Mouse (Mus musculus): ENCODE results near the gene Rasal1. TPM values are rescaled to one million over a fixed set of nuclear protein-coding genes. Genes with fewer than 3 reads are reported as not detected.

Gene Rasal1
- polyA plus RNA-seq, 1 experiment from 2014 or later = 0.07 TPM

DNA sequence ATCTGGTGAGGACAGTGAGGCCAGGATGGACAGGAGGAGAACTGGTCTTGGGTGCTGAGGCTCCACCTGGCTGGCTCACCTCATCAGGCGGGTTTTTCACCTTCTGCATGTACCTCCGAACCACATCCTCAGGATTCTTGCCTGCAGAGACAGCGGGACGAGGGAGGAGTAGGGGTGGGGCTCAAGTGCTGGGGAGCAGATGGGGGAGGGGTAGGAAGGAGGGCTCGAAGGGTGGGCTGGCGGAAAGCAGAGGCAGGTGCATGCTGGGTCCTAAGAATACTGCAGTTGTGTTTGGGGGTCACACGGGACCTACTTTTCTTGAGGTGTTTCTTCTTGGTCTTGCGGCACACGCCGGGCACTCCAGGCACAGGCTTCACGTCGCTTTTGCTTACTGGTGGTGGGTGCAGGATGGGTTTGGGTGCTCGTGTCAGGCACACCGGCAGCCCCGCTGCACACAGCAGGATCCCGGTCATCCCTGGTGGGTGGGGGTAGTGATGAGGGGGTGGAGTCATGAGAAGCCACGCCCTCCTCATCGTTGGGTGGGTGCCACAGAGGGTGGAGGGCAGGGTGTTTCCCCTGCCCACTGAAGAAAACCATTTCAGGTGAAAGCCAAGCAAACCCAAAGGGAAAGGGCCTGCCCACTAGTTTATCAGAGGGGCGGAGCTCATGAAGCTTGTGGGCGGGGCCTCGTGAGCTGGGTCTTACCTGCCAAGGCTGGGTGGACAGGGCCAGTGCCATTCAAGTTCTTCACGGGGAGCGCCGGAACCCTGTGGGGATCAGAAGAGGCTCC, 34.6 kb downstream of the Rasal1 start:
- no peaks in the 10 kb centered on the region for H3K4me1 ChIP-seq (replicated peaks)
- no peak overlapping the region for H3K27ac ChIP-seq (replicated peaks)
- H3K27me3 ChIP-seq = peaks cover 81% of the 10 kb centered on the region
- H3K9me3 ChIP-seq (replicated peaks) = no peaks in the 10 kb centered on the region
- no peak overlapping the region for H3K4me3 ChIP-seq (replicated peaks)
- H3K9ac ChIP-seq = no peak overlapping the region
- H3K36me3 ChIP-seq (replicated peaks) = no peaks in the 10 kb centered on the region
- WGBS (ENCODE audit: insufficient replicate concordance) = 13% methylated on average over 24 of the region's 24 CpGs
- no peak; the same call in 1 of the 2 replicates for ATAC-seq (ENCODE audit: insufficient read depth)
- H3K4me2 ChIP-seq = no peak overlapping the region

DNA sequence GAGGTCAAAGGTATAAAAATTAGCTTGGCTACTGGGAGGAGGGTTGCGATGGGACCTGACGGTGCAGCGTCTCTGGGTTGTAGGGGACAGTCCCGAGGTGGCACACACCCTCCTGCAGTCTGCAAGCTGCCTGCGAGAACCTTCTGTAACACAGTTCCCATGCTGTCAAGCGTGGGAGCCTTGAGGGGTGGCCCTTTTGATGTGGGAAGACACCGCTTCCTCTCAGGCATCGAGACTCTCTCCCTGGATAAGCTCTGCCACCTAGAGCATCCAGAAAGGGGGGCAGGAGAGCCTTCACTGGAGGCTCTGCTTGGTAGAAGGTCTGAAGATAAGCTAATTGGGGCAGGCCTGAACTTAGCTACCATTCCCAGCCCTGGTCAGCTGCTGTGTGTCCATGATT, 37.1 kb downstream of the Rasal1 start:
- Histone ChIP-seq H3K4me2 (no peak overlapping the region), H3K9me3 (replicated peaks) (no peaks in the 10 kb centered on the region), H3K4me1 (replicated peaks) (no peaks in the 10 kb centered on the region), H3K4me3 (replicated peaks) (no peak overlapping the region), H3K36me3 (replicated peaks) (no peaks in the 10 kb centered on the region), H3K27me3 (peaks cover 60% of the 10 kb centered on the region), H3K27ac (replicated peaks) (no peak overlapping the region), H3K9ac (no peak overlapping the region)
- WGBS (ENCODE audit: insufficient replicate concordance) = 38% methylated on average over 8 of the region's 8 CpGs
- ATAC-seq (ENCODE audit: insufficient read depth) = no peak

- no peak for ATAC-seq (ENCODE audit: insufficient read depth)
- Histone ChIP-seq H3K9me3 (replicated peaks) (no peaks in the 10 kb centered on the region), H3K4me3 (replicated peaks) (no peak overlapping the region), H3K4me1 (replicated peaks) (no peaks in the 10 kb centered on the region), H3K4me2 (no peak overlapping the region), H3K9ac (no peak overlapping the region), H3K27me3 (peaks cover 52% of the 10 kb centered on the region), H3K36me3 (replicated peaks) (no peaks in the 10 kb centered on the region), H3K27ac (replicated peaks) (no peak overlapping the region)
- 28% methylated on average over 6 of the region's 6 CpGs for WGBS (ENCODE audit: insufficient replicate concordance)
These were observed 38.3 kb downstream of the Rasal1 start for GRCm38 (mm10) chr5:120686749-120687483.

DNA sequence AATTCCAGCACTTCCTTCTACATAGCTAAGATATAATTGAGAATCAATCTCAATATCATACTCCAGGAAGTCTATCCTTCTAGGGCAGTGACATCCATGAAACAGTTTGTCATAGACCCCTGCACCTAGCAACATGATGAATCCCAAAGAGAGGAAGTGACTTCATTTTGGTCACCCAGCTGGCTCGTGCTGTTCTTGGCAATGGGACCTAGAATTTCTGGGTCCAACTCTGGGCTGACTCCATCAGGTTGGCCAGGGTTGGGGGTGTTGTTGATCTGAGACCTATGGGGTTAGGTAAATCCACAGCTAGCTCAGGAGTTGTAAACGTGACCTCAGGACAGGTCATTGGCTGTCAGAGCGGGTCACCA, 38.9 kb downstream of the Rasal1 start:
- no peak for ATAC-seq (ENCODE audit: insufficient read depth)
- Histone ChIP-seq H3K27me3 (peaks cover 52% of the 10 kb centered on the region), H3K36me3 (replicated peaks) (no peaks in the 10 kb centered on the region), H3K4me1 (replicated peaks) (no peaks in the 10 kb centered on the region), H3K9ac (no peak overlapping the region), H3K4me3 (replicated peaks) (no peak overlapping the region), H3K27ac (replicated peaks) (no peak overlapping the region), H3K9me3 (replicated peaks) (no peaks in the 10 kb centered on the region), H3K4me2 (no peak overlapping the region)
- 31% methylated on average over 3 of the region's 3 CpGs for WGBS (ENCODE audit: insufficient replicate concordance)

DNA sequence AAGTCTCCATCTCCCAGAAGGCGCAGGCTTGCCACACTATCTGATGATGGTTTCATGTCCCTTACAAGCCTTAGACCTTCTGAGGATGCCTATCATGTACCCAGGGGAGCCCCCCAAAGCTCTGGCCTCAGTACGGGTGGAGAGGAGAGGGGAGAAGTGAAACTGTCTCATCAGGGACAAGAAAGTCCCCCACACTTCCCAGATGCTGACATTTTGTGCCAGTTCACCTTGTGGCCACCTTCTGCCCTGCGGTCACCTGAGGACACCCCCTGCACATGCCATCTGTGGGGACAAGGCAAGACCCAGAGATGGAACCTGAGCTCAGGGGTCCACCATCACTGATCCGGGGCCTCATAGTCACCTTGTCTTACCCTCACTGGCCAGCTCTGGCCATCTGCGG, 39.3 kb downstream of the Rasal1 start:
- Histone ChIP-seq H3K4me3 (replicated peaks) (no peak overlapping the region), H3K4me2 (no peak overlapping the region), H3K27me3 (peaks cover 52% of the 10 kb centered on the region), H3K9ac (no peak overlapping the region), H3K4me1 (replicated peaks) (no peaks in the 10 kb centered on the region), H3K27ac (replicated peaks) (no peak overlapping the region), H3K36me3 (replicated peaks) (no peaks in the 10 kb centered on the region), H3K9me3 (replicated peaks) (no peaks in the 10 kb centered on the region)
- ATAC-seq (ENCODE audit: insufficient read depth) = no peak
- 56% methylated on average over 5 of the region's 5 CpGs for WGBS (ENCODE audit: insufficient replicate concordance)

- Histone ChIP-seq H3K9me3 (replicated peaks) (no peaks in the 10 kb centered on the region), H3K4me3 (replicated peaks) (no peak overlapping the region), H3K4me1 (replicated peaks) (no peaks in the 10 kb centered on the region), H3K9ac (no peak overlapping the region), H3K36me3 (replicated peaks) (no peaks in the 10 kb centered on the region), H3K27ac (replicated peaks) (no peak overlapping the region), H3K27me3 (peaks cover 52% of the 10 kb centered on the region), H3K4me2 (no peak overlapping the region)
- 5% methylated on average over 4 of the region's 4 CpGs for WGBS (ENCODE audit: insufficient replicate concordance)
- ATAC-seq (ENCODE audit: insufficient read depth) = no peak
These were observed 39.8 kb downstream of the Rasal1 start for GRCm38 (mm10) chr5:120688434-120688833.

GRCm38 (mm10) chr5:120690417-120690816, 41.8 kb downstream of the Rasal1 start:
- Histone ChIP-seq H3K9me3 (replicated peaks) (no peaks in the 10 kb centered on the region), H3K4me3 (replicated peaks) (no peak overlapping the region), H3K4me1 (replicated peaks) (no peaks in the 10 kb centered on the region), H3K27me3 (peaks cover 52% of the 10 kb centered on the region), H3K27ac (replicated peaks) (no peak overlapping the region), H3K9ac (no peak overlapping the region), H3K4me2 (no peak overlapping the region), H3K36me3 (replicated peaks) (no peaks in the 10 kb centered on the region)
- WGBS (ENCODE audit: insufficient replicate concordance) = 49% methylated on average over 4 of the region's 4 CpGs
- no peak for ATAC-seq (ENCODE audit: insufficient read depth)

GRCm38 (mm10) chr5:120692034-120692433, 43.4 kb downstream of the Rasal1 start:
- Histone ChIP-seq H3K9ac (no peak overlapping the region), H3K4me2 (no peak overlapping the region), H3K4me3 (replicated peaks) (no peak overlapping the region), H3K27ac (replicated peaks) (no peak overlapping the region), H3K4me1 (replicated peaks) (0 out of 2 replicates have a peak, but pooled peaks cover 2% of the 10 kb centered on the region), H3K27me3 (peaks cover 54% of the 10 kb centered on the region), H3K9me3 (replicated peaks) (no peaks in the 10 kb centered on the region), H3K36me3 (replicated peaks) (no peaks in the 10 kb centered on the region)
- WGBS (ENCODE audit: insufficient replicate concordance) = 62% methylated on average over 19 of the region's 19 CpGs
- ATAC-seq (ENCODE audit: insufficient read depth) = no peak

GRCm38 (mm10) chr5:120693931-120694694, 45.5 kb downstream of the Rasal1 start:
- no peak overlapping the region for H3K4me3 ChIP-seq (replicated peaks)

DNA sequence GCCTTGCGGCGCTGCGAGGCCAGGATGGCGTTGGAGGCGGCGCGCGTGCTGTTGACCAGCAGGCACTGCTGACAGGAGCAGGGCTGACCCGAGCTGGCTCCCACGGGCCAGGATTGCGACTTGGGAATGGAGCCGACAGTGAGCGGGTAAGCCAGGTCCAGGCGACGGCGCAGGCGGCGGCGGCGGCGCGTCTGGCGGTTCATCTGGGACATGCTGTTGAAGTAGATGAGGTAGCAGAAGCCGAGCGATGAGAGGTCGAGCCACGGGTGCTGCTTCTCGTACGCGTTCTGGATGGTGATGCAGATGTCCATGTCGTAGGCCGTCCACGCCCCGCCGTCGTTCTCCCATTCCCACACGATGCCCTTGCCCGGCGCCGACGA, 46.1 kb downstream of the Rasal1 start:
- H3K4me1 ChIP-seq (replicated peaks) = 0 out of 2 replicates have a peak, but pooled peaks cover 2% of the 10 kb centered on the region
- peaks cover 65% of the 10 kb centered on the region for H3K27me3 ChIP-seq
- H3K9ac ChIP-seq = no peak overlapping the region
- H3K4me3 ChIP-seq (replicated peaks) = no peak overlapping the region
- no peak for ATAC-seq (ENCODE audit: insufficient read depth)
- no peaks in the 10 kb centered on the region for H3K36me3 ChIP-seq (replicated peaks)
- H3K27ac ChIP-seq (replicated peaks) = no peak overlapping the region
- no peak overlapping the region for H3K4me2 ChIP-seq
- WGBS (ENCODE audit: insufficient replicate concordance) = 3% methylated on average over 41 of the region's 41 CpGs
- no peaks in the 10 kb centered on the region for H3K9me3 ChIP-seq (replicated peaks)

More at GRCm38 (mm10) chr5:120693931-120694694, 45.5 kb downstream of the Rasal1 start:
- H3K4me1 ChIP-seq (replicated peaks) = 0 out of 2 replicates have a peak, but pooled peaks cover 2% of the 10 kb centered on the region
- no peak overlapping the region for H3K27ac ChIP-seq (replicated peaks)
- no peak for ATAC-seq (ENCODE audit: insufficient read depth)
- H3K4me2 ChIP-seq = no peak overlapping the region
- H3K9me3 ChIP-seq (replicated peaks) = no peaks in the 10 kb centered on the region
- no peaks in the 10 kb centered on the region for H3K36me3 ChIP-seq (replicated peaks)
- no peak overlapping the region for H3K9ac ChIP-seq
- WGBS (ENCODE audit: insufficient replicate concordance) = 9% methylated on average over 38 of the region's 38 CpGs
- peaks cover 65% of the 10 kb centered on the region for H3K27me3 ChIP-seq

All from liver, embryonic 15.5 days (tissue).